Mouse (Mus musculus): ENCODE data around the gene Tcaf2. TPM values are rescaled to one million over a fixed set of nuclear protein-coding genes. Genes with fewer than 3 reads are reported as not detected.

Gene Tcaf2
- polyA plus RNA-seq, 1 experiment from 2014 or later = 0.24 TPM

GRCm38 (mm10) chr6:42616904-42617303, 28.1 kb downstream of the Tcaf2 start:
- WGBS (ENCODE audit: insufficient replicate concordance) = 66% methylated on average over 2 of the region's 2 CpGs
- no peak for ATAC-seq (ENCODE audit: low read depth)
- no peak overlapping the region for H3K9ac ChIP-seq

DNA sequence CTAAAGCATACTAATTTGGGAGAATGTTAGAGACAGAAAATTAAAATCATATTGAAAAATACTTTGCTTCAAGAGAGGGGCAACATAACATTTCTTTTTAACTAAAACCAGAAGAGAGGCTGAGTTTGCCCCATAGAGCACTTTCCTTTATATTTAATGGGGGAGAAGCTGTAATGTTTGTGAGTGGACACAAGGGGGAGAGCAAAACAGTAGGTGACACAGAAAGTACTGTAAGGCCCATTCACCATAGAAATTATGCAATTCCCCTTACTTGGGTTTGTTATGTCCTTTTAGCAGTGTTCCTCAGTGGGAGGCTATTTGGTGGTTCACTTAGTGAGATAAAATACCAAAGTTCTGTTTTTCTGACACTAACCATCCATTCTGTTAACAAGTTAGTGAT, 32.8 kb downstream of the Tcaf2 start:
- no peak for DNase-seq
- no peaks in the 10 kb centered on the region for H3K27me3 ChIP-seq
- no peaks in the 10 kb centered on the region for H3K9me3 ChIP-seq (replicated peaks)
- H3K27ac ChIP-seq = no peak overlapping the region
- no peak overlapping the region for H3K4me3 ChIP-seq (replicated peaks)
- H3K36me3 ChIP-seq = no peaks in the 10 kb centered on the region
- no peak overlapping the region for H3K4me2 ChIP-seq
- no peak for ATAC-seq (ENCODE audit: low read depth)
- no peak overlapping the region for H3K9ac ChIP-seq
- no peaks in the 10 kb centered on the region for H3K4me1 ChIP-seq (replicated peaks)

More at GRCm38 (mm10) chr6:42616904-42617303, 28.1 kb downstream of the Tcaf2 start:
- H3K9me3 ChIP-seq (replicated peaks) = no peaks in the 10 kb centered on the region
- no peaks in the 10 kb centered on the region for H3K4me1 ChIP-seq (replicated peaks)
- H3K27ac ChIP-seq = no peak overlapping the region
- no peaks in the 10 kb centered on the region for H3K36me3 ChIP-seq
- no peak overlapping the region for H3K4me2 ChIP-seq
- no peak for DNase-seq
- no peaks in the 10 kb centered on the region for H3K27me3 ChIP-seq
- H3K4me3 ChIP-seq (replicated peaks) = no peak overlapping the region

- no peak overlapping the region for H3K9ac ChIP-seq
- 66% methylated on average over 4 of the region's 4 CpGs for WGBS (ENCODE audit: insufficient replicate concordance)
- H3K36me3 ChIP-seq = no peaks in the 10 kb centered on the region
- DNase-seq (no peak), ATAC-seq (ENCODE audit: low read depth) (no peak)
- no peaks in the 10 kb centered on the region for H3K27me3 ChIP-seq
- H3K4me3 ChIP-seq (replicated peaks) = no peak overlapping the region
- H3K4me2 ChIP-seq = no peak overlapping the region
- no peaks in the 10 kb centered on the region for H3K9me3 ChIP-seq (replicated peaks)
- no peaks in the 10 kb centered on the region for H3K4me1 ChIP-seq (replicated peaks)
- no peak overlapping the region for H3K27ac ChIP-seq
These were observed 34.0 kb downstream of the Tcaf2 start for GRCm38 (mm10) chr6:42610954-42611522.

DNA sequence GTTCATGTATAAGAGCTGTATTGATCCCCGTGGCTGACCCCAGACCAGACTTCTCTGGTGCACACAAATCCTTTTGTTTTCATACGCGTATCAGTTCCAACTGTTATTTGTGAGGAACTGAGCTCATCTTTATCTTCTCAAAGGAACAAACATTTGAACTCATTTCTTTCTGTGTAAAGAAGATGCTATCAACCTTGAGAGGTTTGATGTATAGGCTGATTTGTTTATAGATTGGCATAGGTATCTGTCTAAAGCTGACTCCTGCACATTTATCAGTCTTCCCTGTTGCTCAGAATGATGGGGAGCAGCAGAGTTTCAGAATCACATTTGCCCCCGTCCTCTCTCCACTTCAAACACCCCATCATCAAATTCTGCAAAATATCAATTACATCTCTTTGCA, 47.5 kb downstream of the Tcaf2 start, which contains the start of gene Tcaf3:
TSS of gene Tcaf3 (minus strand) at position 101 of the 400 bp plus-strand sequence.
- Histone ChIP-seq H3K9ac (no peak within 1 kb of the TSS), H3K27me3 (no peaks in the 10 kb centered on the region), H3K4me2 (no peak within 1 kb of the TSS), H3K9me3 (replicated peaks) (no peaks in the 10 kb centered on the region), H3K4me3 (replicated peaks) (no peak within 1 kb of the TSS), H3K36me3 (no peaks in the 10 kb centered on the region), H3K27ac (no peak within 1 kb of the TSS), H3K4me1 (replicated peaks) (no peaks in the 10 kb centered on the region)
- ATAC-seq (ENCODE audit: low read depth) (no peak), DNase-seq (no peak)
- WGBS (ENCODE audit: insufficient replicate concordance) = 62% methylated on average over 4 of the region's 4 CpGs

GRCm38 (mm10) chr6:42593138-42593882, 51.7 kb downstream of the Tcaf2 start:
- no peaks in the 10 kb centered on the region for H3K36me3 ChIP-seq
- no peak for DNase-seq
- no peaks in the 10 kb centered on the region for H3K9me3 ChIP-seq (replicated peaks)
- no peak overlapping the region for H3K4me2 ChIP-seq
- 64% methylated on average over 17 of the region's 17 CpGs for WGBS (ENCODE audit: insufficient replicate concordance)
- ATAC-seq (ENCODE audit: low read depth) = no peak
- no peaks in the 10 kb centered on the region for H3K27me3 ChIP-seq
- H3K4me3 ChIP-seq (replicated peaks) = no peak overlapping the region
- H3K4me1 ChIP-seq (replicated peaks) = no peaks in the 10 kb centered on the region
- no peak overlapping the region for H3K9ac ChIP-seq
- H3K27ac ChIP-seq = no peak overlapping the region

DNA sequence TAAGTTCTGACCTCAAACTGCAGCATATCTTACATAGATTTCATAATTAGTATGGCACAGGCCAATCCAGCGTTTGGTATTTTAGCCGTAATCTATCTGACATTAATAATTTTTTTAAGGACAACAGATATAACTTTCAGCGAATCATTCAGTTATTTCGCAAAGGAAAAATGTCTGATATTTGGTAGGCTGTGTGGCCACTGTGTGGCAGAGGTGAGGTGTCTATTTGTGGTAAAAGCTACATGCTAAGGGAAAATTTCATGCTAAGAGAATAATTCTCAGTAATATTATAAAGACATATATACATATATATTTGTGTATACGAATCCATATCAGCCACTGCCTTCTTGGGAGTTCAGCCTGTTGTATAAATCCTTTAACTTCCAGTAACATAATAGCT, 58.5 kb downstream of the Tcaf2 start:
- no peak overlapping the region for H3K4me2 ChIP-seq
- 60% methylated on average over 5 of the region's 5 CpGs for WGBS (ENCODE audit: insufficient replicate concordance)
- H3K27ac ChIP-seq = no peak overlapping the region
- H3K4me3 ChIP-seq (replicated peaks) = no peak overlapping the region
- H3K36me3 ChIP-seq = no peaks in the 10 kb centered on the region
- ATAC-seq (ENCODE audit: low read depth) = no peak
- H3K9ac ChIP-seq = no peak overlapping the region
- H3K4me1 ChIP-seq (replicated peaks) = no peaks in the 10 kb centered on the region
- H3K9me3 ChIP-seq (replicated peaks) = no peaks in the 10 kb centered on the region
- no peaks in the 10 kb centered on the region for H3K27me3 ChIP-seq
- no peak for DNase-seq

DNA sequence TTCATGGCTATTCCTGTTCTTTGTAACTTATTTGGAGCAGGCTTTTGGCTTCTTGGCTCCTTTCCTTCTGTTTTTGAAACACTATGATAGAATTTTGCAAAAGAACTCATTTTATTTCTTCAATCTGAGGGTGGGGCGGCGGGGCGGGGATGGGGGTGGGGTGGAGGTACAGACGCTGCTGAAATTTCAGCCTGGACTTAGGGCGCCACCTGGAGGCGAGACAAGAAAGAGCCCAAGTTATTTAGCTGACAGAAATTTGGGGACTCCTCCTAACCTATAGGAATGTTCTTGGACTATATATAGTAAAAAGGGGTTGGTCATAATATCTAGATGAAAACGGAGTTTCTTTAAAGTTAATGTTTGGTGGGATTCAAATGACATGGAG, 61.6 kb downstream of the Tcaf2 start:
- Histone ChIP-seq H3K9ac (no peak overlapping the region), H3K4me1 (replicated peaks) (no peaks in the 10 kb centered on the region), H3K27me3 (no peaks in the 10 kb centered on the region), H3K4me2 (no peak overlapping the region), H3K9me3 (replicated peaks) (no peaks in the 10 kb centered on the region), H3K27ac (no peak overlapping the region), H3K36me3 (no peaks in the 10 kb centered on the region), H3K4me3 (replicated peaks) (no peak overlapping the region)
- ATAC-seq (ENCODE audit: low read depth) (no peak), DNase-seq (peak; percentile 13)
- WGBS (ENCODE audit: insufficient replicate concordance) = 1% methylated on average over 7 of the region's 7 CpGs

DNA sequence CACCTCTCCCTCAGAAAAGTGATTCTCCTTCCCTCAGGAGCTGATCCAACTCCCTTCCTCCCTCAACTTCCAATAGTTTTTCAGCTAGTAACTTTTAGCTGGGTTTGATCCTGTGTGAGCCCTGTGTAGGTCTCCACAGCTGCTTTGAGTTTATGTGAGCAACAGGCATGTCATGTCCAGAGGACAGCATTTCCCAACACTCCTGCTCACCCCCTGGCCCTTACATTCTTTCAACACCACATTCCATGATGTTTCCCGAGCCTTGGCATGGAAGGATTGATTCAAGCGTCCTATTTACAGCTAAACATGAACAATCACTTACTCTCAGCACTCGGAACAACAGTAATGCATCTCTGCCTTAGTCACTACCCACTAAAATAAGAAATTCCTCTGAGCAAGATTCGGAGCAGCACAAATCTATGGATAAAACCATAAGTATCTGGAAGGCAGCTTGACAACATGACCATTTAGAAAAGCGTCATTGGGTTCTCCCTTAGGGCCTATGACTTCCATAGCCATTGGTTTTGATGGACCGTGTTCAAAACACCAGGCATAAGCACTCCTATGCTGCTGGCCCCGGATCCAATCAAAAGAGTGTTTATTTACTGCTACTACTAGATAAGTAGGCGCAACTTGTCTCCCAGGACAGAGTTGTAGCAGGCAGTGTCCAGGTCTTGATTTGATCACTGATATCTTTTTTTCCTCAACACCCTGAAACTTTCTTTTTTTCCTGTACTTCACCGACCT, 62.1 kb downstream of the Tcaf2 start:
- Histone ChIP-seq H3K4me3 (replicated peaks) (no peak overlapping the region), H3K4me2 (no peak overlapping the region)

DNA sequence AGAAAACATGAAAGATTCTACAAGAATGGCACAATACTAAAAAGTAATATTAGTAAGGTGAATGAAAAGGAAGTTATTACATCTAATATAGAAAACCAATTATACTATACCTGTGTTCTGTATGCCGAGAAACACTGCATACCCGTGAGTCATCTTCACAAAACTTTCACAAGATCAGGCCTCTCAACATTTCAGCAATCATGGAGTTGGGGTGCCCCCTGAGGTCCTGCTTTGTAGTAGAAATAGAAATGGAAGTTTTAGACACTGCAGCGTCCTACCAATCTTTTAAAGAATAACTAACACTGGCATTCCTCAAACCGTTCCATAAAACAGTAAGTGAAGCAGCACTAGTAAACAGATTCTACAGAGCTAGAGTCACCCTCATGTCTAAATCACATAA, 66.4 kb downstream of the Tcaf2 start:
- no peaks in the 10 kb centered on the region for H3K9me3 ChIP-seq (replicated peaks)
- ATAC-seq (ENCODE audit: low read depth) = no peak
- H3K4me1 ChIP-seq (replicated peaks) = peaks cover 4% of the 10 kb centered on the region; the same call in 1 of the 2 replicates
- DNase-seq = no peak
- H3K4me3 ChIP-seq (replicated peaks) = no peak overlapping the region
- H3K27ac ChIP-seq = no peak overlapping the region
- no peak overlapping the region for H3K9ac ChIP-seq
- 50% methylated on average over 4 of the region's 4 CpGs for WGBS (ENCODE audit: insufficient replicate concordance)
- H3K36me3 ChIP-seq = no peaks in the 10 kb centered on the region
- no peak overlapping the region for H3K4me2 ChIP-seq
- H3K27me3 ChIP-seq = no peaks in the 10 kb centered on the region

More for the DNA sequence above, 62.1 kb downstream of the Tcaf2 start:
- Histone ChIP-seq H3K27ac (no peak overlapping the region), H3K27me3 (no peaks in the 10 kb centered on the region), H3K9me3 (replicated peaks) (no peaks in the 10 kb centered on the region), H3K36me3 (no peaks in the 10 kb centered on the region), H3K9ac (no peak overlapping the region), H3K4me1 (replicated peaks) (no peaks in the 10 kb centered on the region)
- WGBS (ENCODE audit: insufficient replicate concordance) = 43% methylated on average over 9 of the region's 9 CpGs
- DNase-seq = no peak
- no peak for ATAC-seq (ENCODE audit: low read depth)

- Histone ChIP-seq H3K9ac (no peak overlapping the region), H3K9me3 (replicated peaks) (no peaks in the 10 kb centered on the region), H3K27me3 (no peaks in the 10 kb centered on the region), H3K4me3 (replicated peaks) (no peak overlapping the region), H3K27ac (no peak overlapping the region), H3K36me3 (no peaks in the 10 kb centered on the region), H3K4me2 (no peak overlapping the region), H3K4me1 (replicated peaks) (peaks cover 4% of the 10 kb centered on the region; the same call in 1 of the 2 replicates)
- DNase-seq (peak; percentile 21), ATAC-seq (ENCODE audit: low read depth) (peak; percentile 97)
- 47% methylated on average over 2 of the region's 2 CpGs for WGBS (ENCODE audit: insufficient replicate concordance)
These were observed 67.6 kb downstream of the Tcaf2 start for GRCm38 (mm10) chr6:42577433-42577832.
